Mouse (Mus musculus): ENCODE results near the gene Pcolce. TPM values are rescaled to one million over a fixed set of nuclear protein-coding genes. Genes with fewer than 3 reads are reported as not detected.

Gene Pcolce
- polyA plus RNA-seq, 1 experiment, result 368 TPM

GRCm38 (mm10) chr5:137569665-137570064 lies 43.9 kb downstream of the Pcolce start, which contains the start of gene Tfr2:
TSS of gene Tfr2 (plus strand) at chr5:137569840.
- peak within 1 kb of the TSS; percentile 2 for H3K4me3 ChIP-seq
- peak within 1 kb of the TSS; percentile 66 for H3K4me2 ChIP-seq (ENCODE audit: low read depth)
- no peaks in the 10 kb centered on the region for H3K79me2 ChIP-seq (ENCODE audit: control insufficient read depth, insufficient read depth)
- peaks cover 14% of the 10 kb centered on the region for H3K27me3 ChIP-seq (ENCODE audit: control insufficient read depth, insufficient read depth, insufficient read length)
- H3K36me3 ChIP-seq (ENCODE audit: control insufficient read depth, insufficient read depth), result no peaks in the 10 kb centered on the region
- H3ac ChIP-seq (ENCODE audit: control insufficient read depth, insufficient read length), result no peak within 1 kb of the TSS
- TF ChIP-seq POLR2A (IDR thresholded peaks at IDR 0.05; ENCODE audit: insufficient read length, low read depth), result peak; percentile 36
- TF ChIP-seq POLR2AphosphoS2 (IDR thresholded peaks at IDR 0.05; ENCODE audit: insufficient read length, low read depth), result no peak

GRCm38 (mm10) chr5:137569031-137569430 lies 44.6 kb downstream of the Pcolce start:
- Histone ChIP-seq H3K4me3 (peak overlapping the region; percentile 2), H3K36me3 (ENCODE audit: control insufficient read depth, insufficient read depth) (no peaks in the 10 kb centered on the region), H3ac (ENCODE audit: control insufficient read depth, insufficient read length) (no peak overlapping the region), H3K4me2 (ENCODE audit: low read depth) (peak overlapping the region; percentile 66), H3K79me2 (ENCODE audit: control insufficient read depth, insufficient read depth) (no peaks in the 10 kb centered on the region), H3K27me3 (ENCODE audit: control insufficient read depth, insufficient read depth, insufficient read length) (peaks cover 8% of the 10 kb centered on the region)
- TF ChIP-seq SRF (IDR thresholded peaks at IDR 0.05; ENCODE audit: control insufficient read depth, insufficient read length, low read depth) (no peak), MAX (IDR thresholded peaks at IDR 0.05; ENCODE audit: low read depth) (no peak), REST (IDR thresholded peaks at IDR 0.05; ENCODE audit: insufficient read depth, insufficient read length) (no peak), POLR2A (IDR thresholded peaks at IDR 0.05; ENCODE audit: insufficient read length, low read depth) (no peak), TCF3 (IDR thresholded peaks at IDR 0.05; ENCODE audit: insufficient read length, low read depth) (no peak), TCF12 (IDR thresholded peaks at IDR 0.05; ENCODE audit: insufficient read depth, poor library complexity, severe bottlenecking) (no peak), E2F4 (IDR thresholded peaks at IDR 0.05; ENCODE audit: insufficient read depth) (no peak), CEBPB (IDR thresholded peaks at IDR 0.05; ENCODE audit: insufficient read depth, poor library complexity, severe bottlenecking) (no peak), MYOG (IDR thresholded peaks at IDR 0.05; ENCODE audit: control insufficient read depth in 1 of 3, insufficient read depth in 1 of 3, insufficient read length in 2 of 3, low read depth in 2 of 3) (no peak), POLR2AphosphoS2 (IDR thresholded peaks at IDR 0.05; ENCODE audit: insufficient read length, low read depth) (no peak), MYOD1 (IDR thresholded peaks at IDR 0.05; ENCODE audit: control insufficient read depth in 1 of 3, insufficient read length in 2 of 3, low read depth in 2 of 3) (no peak), USF1 (IDR thresholded peaks at IDR 0.05; ENCODE audit: low read depth) (no peak)

GRCm38 (mm10) chr5:137568223-137568798 lies 45.3 kb downstream of the Pcolce start:
- no peak for TF ChIP-seq MYOG (IDR thresholded peaks at IDR 0.05; ENCODE audit: control insufficient read depth in 1 of 3, insufficient read depth in 1 of 3, insufficient read length in 2 of 3, low read depth in 2 of 3)
- no peak for TF ChIP-seq MYOD1 (IDR thresholded peaks at IDR 0.05; ENCODE audit: control insufficient read depth in 1 of 3, insufficient read length in 2 of 3, low read depth in 2 of 3)
- TF ChIP-seq REST (IDR thresholded peaks at IDR 0.05; ENCODE audit: insufficient read depth, insufficient read length), result no peak
- no peak for TF ChIP-seq USF1 (IDR thresholded peaks at IDR 0.05; ENCODE audit: low read depth)
- TF ChIP-seq TCF3 (IDR thresholded peaks at IDR 0.05; ENCODE audit: insufficient read length, low read depth), result no peak
- TF ChIP-seq POLR2AphosphoS2 (IDR thresholded peaks at IDR 0.05; ENCODE audit: insufficient read length, low read depth), result no peak
- no peak for TF ChIP-seq TCF12 (IDR thresholded peaks at IDR 0.05; ENCODE audit: insufficient read depth, poor library complexity, severe bottlenecking)
- TF ChIP-seq SRF (IDR thresholded peaks at IDR 0.05; ENCODE audit: control insufficient read depth, insufficient read length, low read depth), result no peak
- TF ChIP-seq POLR2A (IDR thresholded peaks at IDR 0.05; ENCODE audit: insufficient read length, low read depth), result no peak
- TF ChIP-seq MAX (IDR thresholded peaks at IDR 0.05; ENCODE audit: low read depth), result no peak
- no peak for TF ChIP-seq CEBPB (IDR thresholded peaks at IDR 0.05; ENCODE audit: insufficient read depth, poor library complexity, severe bottlenecking)
- no peak for TF ChIP-seq E2F4 (IDR thresholded peaks at IDR 0.05; ENCODE audit: insufficient read depth)
- Histone ChIP-seq H3K79me2 (ENCODE audit: control insufficient read depth, insufficient read depth) (no peaks in the 10 kb centered on the region), H3K4me3 (no peak overlapping the region), H3K27me3 (ENCODE audit: control insufficient read depth, insufficient read depth, insufficient read length) (peaks cover 5% of the 10 kb centered on the region), H3K36me3 (ENCODE audit: control insufficient read depth, insufficient read depth) (no peaks in the 10 kb centered on the region), H3K4me2 (ENCODE audit: low read depth) (no peak overlapping the region), H3ac (ENCODE audit: control insufficient read depth, insufficient read length) (no peak overlapping the region)

GRCm38 (mm10) chr5:137566416-137566815 lies 47.2 kb downstream of the Pcolce start:
- TF ChIP-seq TCF3 (IDR thresholded peaks at IDR 0.05; ENCODE audit: insufficient read length, low read depth) (no peak), POLR2A (IDR thresholded peaks at IDR 0.05; ENCODE audit: insufficient read length, low read depth) (no peak), SRF (IDR thresholded peaks at IDR 0.05; ENCODE audit: control insufficient read depth, insufficient read length, low read depth) (no peak), REST (IDR thresholded peaks at IDR 0.05; ENCODE audit: insufficient read depth, insufficient read length) (no peak), CEBPB (IDR thresholded peaks at IDR 0.05; ENCODE audit: insufficient read depth, poor library complexity, severe bottlenecking) (no peak), TCF12 (IDR thresholded peaks at IDR 0.05; ENCODE audit: insufficient read depth, poor library complexity, severe bottlenecking) (no peak), MYOD1 (IDR thresholded peaks at IDR 0.05; ENCODE audit: control insufficient read depth in 1 of 3, insufficient read length in 2 of 3, low read depth in 2 of 3) (no peak), MAX (IDR thresholded peaks at IDR 0.05; ENCODE audit: low read depth) (no peak), POLR2AphosphoS2 (IDR thresholded peaks at IDR 0.05; ENCODE audit: insufficient read length, low read depth) (no peak)
- no peaks in the 10 kb centered on the region for H3K79me2 ChIP-seq (ENCODE audit: control insufficient read depth, insufficient read depth)
- no peak overlapping the region for H3K4me2 ChIP-seq (ENCODE audit: low read depth)
- no peaks in the 10 kb centered on the region for H3K36me3 ChIP-seq (ENCODE audit: control insufficient read depth, insufficient read depth)
- H3K27me3 ChIP-seq (ENCODE audit: control insufficient read depth, insufficient read depth, insufficient read length), result peaks cover 20% of the 10 kb centered on the region
- H3K4me3 ChIP-seq, result no peak overlapping the region
- no peak overlapping the region for H3ac ChIP-seq (ENCODE audit: control insufficient read depth, insufficient read length)

GRCm38 (mm10) chr5:137565744-137566143 lies 47.8 kb downstream of the Pcolce start:
- no peak overlapping the region for H3ac ChIP-seq (ENCODE audit: control insufficient read depth, insufficient read length)
- no peaks in the 10 kb centered on the region for H3K36me3 ChIP-seq (ENCODE audit: control insufficient read depth, insufficient read depth)
- H3K4me2 ChIP-seq (ENCODE audit: low read depth), result no peak overlapping the region
- no peak overlapping the region for H3K4me3 ChIP-seq
- TF ChIP-seq TCF3 (IDR thresholded peaks at IDR 0.05; ENCODE audit: insufficient read length, low read depth), result no peak
- peaks cover 24% of the 10 kb centered on the region for H3K27me3 ChIP-seq (ENCODE audit: control insufficient read depth, insufficient read depth, insufficient read length)
- no peaks in the 10 kb centered on the region for H3K79me2 ChIP-seq (ENCODE audit: control insufficient read depth, insufficient read depth)

All from myocyte (in vitro differentiated cells).